Mouse (Mus musculus) embryonic fibroblast, embryonic 13.5 days (primary cell): ENCODE results near the gene Neb.

ENCODE experiments used
- CTCF ChIP-seq: IDR thresholded peaks from 2 replicates; pipeline ENCODE4 v1.5.1; 2011; ENCODE audit warnings: mild to moderate bottlenecking, control low read depth, low read length, moderate library complexity, borderline replicate concordance; ENCODE audit not compliant: insufficient read depth
- POLR2A ChIP-seq: IDR thresholded peaks from 2 replicates; pipeline ENCODE4 v1.6.1; 2011; ENCODE audit warnings: low read depth, mild to moderate bottlenecking, control low read depth, low read length, moderate library complexity

GRCm38 (mm10) chr2:52252037-52252436 lies 126.2 kb downstream of the Neb start:
- TF ChIP-seq CTCF (no peak), POLR2A (no peak)
